Mouse (Mus musculus) bone marrow, adult 2 months (tissue): Measurements from ENCODE around the gene Nup210l.
"Not testable (repeated sequence)": the region's sequence is repeated elsewhere in the genome, so short reads cannot be mapped to it uniquely, and the experiment has no call there.

Source experiments
- CTCF ChIP-seq: fragments of 200-500 bp; IDR thresholded peaks from 2 replicates; pipeline ENCODE4 v1.5.1; 2011; ENCODE audit warnings: low read length, control low read depth; ENCODE audit not compliant: control insufficient read depth, insufficient read depth
- POLR2A ChIP-seq: fragments of 200-500 bp; IDR thresholded peaks from 2 replicates; pipeline ENCODE4 v1.6.1; 2011; ENCODE audit warnings: low read depth, mild to moderate bottlenecking, control low read depth, low read length, borderline replicate concordance; ENCODE audit not compliant: control insufficient read depth

DNA sequence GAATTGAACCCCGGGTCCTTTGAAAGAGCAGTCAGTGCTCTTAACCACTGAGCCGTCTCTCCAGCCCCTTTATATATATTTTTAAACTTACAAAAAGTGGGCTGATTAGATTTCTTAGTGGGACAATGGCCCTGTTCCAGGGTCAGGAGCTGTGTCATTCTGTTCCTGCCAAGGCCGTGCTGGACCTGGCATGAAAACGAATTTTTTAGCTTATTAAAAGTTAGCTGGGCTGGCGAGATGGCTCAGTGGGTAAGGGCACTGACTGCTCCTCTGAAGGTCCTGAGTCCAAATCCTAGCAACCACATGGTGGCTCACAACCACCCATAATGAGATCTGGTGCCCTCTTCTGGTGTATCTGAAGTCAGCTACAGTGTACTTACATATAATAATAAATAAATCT is 18.1 kb downstream of the Nup210l start:
- not testable (repeated sequence) for TF ChIP-seq CTCF, POLR2A
